Mouse (Mus musculus): Measurements from ENCODE around the gene Sema3g. TPM values are rescaled to one million over a fixed set of nuclear protein-coding genes. Genes with fewer than 3 reads are reported as not detected.

Gene Sema3g
- polyA plus RNA-seq, 1 experiment from 2014 or later, result 0.90 TPM

DNA sequence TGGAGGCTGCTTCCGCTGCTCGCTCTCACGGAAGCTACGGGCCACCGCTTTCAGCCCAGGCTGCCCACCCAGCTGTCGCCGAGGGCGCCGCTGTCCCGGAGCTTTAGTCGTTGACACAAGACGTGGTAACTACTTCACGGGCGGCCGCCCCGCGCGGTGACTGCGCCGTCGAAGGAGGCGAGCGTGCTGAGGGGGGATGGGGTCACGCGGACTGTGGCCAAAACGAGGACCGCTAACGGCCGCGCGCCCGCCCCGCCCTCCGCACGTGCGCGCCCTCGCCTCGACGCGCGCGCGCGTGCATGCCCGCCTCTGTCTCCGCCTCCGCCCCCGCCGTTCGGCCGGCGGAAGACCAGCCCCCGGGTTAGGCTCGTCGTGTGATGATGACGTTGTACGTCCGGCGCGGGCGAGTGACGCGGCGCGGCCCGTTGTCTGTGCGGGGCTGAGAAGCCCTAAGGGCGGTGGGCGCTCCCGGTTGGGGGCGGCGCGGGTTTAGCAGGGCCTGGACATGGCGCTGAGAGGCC lies 33.5 kb downstream of the Sema3g start, which contains the start of the genes Phf7 and Bap1:
TSS of gene Phf7 (minus strand) at position 234 of the 521 bp plus-strand sequence.
TSS of gene Bap1 (plus strand) at position 367 of the 521 bp plus-strand sequence.
- peak; percentile 93 for ATAC-seq (ENCODE audit: insufficient read depth, low FRiP score)
- peak within 1 kb of the TSS; percentile 94 for H3K27ac ChIP-seq (ENCODE audit: low read length)
- peak within 1 kb of the TSS; percentile 95 for H3K9ac ChIP-seq (ENCODE audit: low read length)
- H3K9me3 ChIP-seq (replicated peaks; ENCODE audit: control insufficient read depth, low read length), result no peaks in the 10 kb centered on the region
- peaks cover 4% of the 10 kb centered on the region; the same call in 1 of the 2 replicates for H3K36me3 ChIP-seq (ENCODE audit: control insufficient read depth, insufficient read depth, low read length)
- H3K4me1 ChIP-seq (ENCODE audit: control insufficient read depth, insufficient read depth, low read length), result peaks cover 13% of the 10 kb centered on the region; the same call in 1 of the 2 replicates
- peak within 1 kb of the TSS; percentile 75 for H3K4me2 ChIP-seq (ENCODE audit: low read depth, low read length)
- peak within 1 kb of the TSS; percentile 71 for H3K4me3 ChIP-seq (replicated peaks; ENCODE audit: low read length)
- WGBS, result under 1% methylated on average over 75 of the region's 75 CpGs
- no peaks in the 10 kb centered on the region for H3K27me3 ChIP-seq (ENCODE audit: control insufficient read depth, insufficient read depth, low read length)

DNA sequence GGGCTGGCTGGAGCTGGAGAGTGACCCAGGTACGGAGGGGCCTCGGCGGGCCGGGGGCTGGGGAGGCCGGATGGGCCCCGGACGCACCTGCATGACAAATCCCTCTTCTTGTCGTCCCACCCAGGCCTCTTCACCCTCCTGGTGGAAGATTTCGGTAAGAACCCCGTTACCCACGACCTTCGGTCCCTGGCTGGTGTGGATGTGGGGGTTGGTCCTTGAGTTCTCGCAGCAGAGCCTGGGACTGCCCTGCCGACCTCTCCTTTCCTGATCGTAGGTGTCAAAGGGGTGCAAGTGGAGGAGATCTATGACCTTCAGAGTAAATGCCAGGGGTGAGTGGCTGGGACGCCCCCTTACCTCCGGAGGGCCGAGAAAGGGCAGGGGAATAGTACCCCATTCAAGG lies 34.0 kb downstream of the Sema3g start:
- H3K4me1 ChIP-seq (ENCODE audit: control insufficient read depth, insufficient read depth, low read length), result peaks cover 13% of the 10 kb centered on the region; the same call in 1 of the 2 replicates
- H3K4me3 ChIP-seq (replicated peaks; ENCODE audit: low read length), result peak overlapping the region; percentile 71
- peak overlapping the region; percentile 74 for H3K4me2 ChIP-seq (ENCODE audit: low read depth, low read length)
- no peaks in the 10 kb centered on the region for H3K27me3 ChIP-seq (ENCODE audit: control insufficient read depth, insufficient read depth, low read length)
- no peaks in the 10 kb centered on the region for H3K9me3 ChIP-seq (replicated peaks; ENCODE audit: control insufficient read depth, low read length)
- peak; percentile 26; the same call in 1 of the 2 replicates for ATAC-seq (ENCODE audit: insufficient read depth, low FRiP score)
- peak overlapping the region; percentile 95 for H3K9ac ChIP-seq (ENCODE audit: low read length)
- WGBS, result 2% methylated on average over 18 of the region's 18 CpGs
- H3K27ac ChIP-seq (ENCODE audit: low read length), result peak overlapping the region; percentile 42; the same call in 1 of the 2 replicates
- peaks cover 4% of the 10 kb centered on the region; the same call in 1 of the 2 replicates for H3K36me3 ChIP-seq (ENCODE audit: control insufficient read depth, insufficient read depth, low read length)

DNA sequence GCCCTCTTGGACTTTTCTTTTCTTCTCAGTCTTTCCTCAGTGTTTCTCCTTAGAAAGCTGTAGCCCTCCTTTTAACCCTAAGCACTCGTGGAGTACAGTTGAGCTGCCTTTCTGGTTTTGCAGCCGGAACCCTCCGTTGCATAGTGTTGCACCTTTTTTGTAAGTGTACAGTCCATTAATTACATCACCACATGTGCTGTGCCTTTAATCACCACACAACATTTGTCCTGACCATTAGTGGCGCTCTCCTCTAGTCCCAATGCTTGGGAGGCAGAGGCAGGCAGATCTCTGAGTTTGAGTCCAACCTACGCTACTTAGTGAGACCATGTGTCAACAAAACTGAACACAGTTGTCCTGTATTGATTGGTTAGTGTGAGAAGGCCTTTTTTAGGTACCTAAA lies 34.4 kb downstream of the Sema3g start:
- H3K9ac ChIP-seq (ENCODE audit: low read length), result peak overlapping the region; percentile 95

DNA sequence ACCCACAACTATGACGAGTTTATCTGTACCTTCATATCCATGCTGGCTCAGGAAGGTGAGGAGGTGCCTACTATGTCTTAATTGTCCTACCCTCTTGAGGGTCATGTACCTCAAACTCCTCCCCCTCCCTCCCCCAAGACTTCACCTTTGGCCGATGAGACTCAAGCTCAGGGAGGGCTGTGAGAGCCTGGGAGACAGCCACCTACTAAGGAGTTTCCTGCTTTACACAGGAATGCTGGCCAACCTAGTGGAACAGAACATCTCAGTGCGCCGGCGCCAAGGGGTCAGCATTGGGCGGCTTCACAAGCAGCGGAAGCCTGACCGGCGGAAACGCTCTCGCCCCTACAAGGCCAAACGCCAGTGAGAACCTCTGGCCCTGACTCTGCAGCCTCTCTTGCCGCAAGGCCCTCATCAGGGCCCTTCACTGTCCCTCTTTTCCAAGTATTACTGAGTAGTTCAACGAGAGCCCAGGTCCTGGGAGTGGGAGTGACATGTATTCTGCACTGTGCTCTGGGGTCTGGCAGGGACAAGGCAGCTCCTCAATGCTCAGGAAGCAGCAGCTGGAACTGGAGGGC lies 40.9 kb downstream of the Sema3g start:
- Histone ChIP-seq H3K4me2 (ENCODE audit: low read depth, low read length) (no peak overlapping the region), H3K4me1 (ENCODE audit: control insufficient read depth, insufficient read depth, low read length) (no peaks in the 10 kb centered on the region), H3K27me3 (ENCODE audit: control insufficient read depth, insufficient read depth, low read length) (no peaks in the 10 kb centered on the region), H3K27ac (ENCODE audit: low read length) (no peak overlapping the region), H3K9me3 (replicated peaks; ENCODE audit: control insufficient read depth, low read length) (no peaks in the 10 kb centered on the region), H3K4me3 (replicated peaks; ENCODE audit: low read length) (no peak overlapping the region), H3K9ac (ENCODE audit: low read length) (no peak overlapping the region), H3K36me3 (ENCODE audit: control insufficient read depth, insufficient read depth, low read length) (peaks cover 32% of the 10 kb centered on the region)
- no peak for ATAC-seq (ENCODE audit: insufficient read depth, low FRiP score)
- 94% methylated on average over 14 of the region's 14 CpGs for WGBS

More for the DNA sequence above, 34.4 kb downstream of the Sema3g start:
- WGBS, result 79% methylated on average over 5 of the region's 5 CpGs
- Histone ChIP-seq H3K27ac (ENCODE audit: low read length) (no peak overlapping the region), H3K27me3 (ENCODE audit: control insufficient read depth, insufficient read depth, low read length) (no peaks in the 10 kb centered on the region), H3K4me1 (ENCODE audit: control insufficient read depth, insufficient read depth, low read length) (peaks cover 13% of the 10 kb centered on the region; the same call in 1 of the 2 replicates), H3K9me3 (replicated peaks; ENCODE audit: control insufficient read depth, low read length) (no peaks in the 10 kb centered on the region), H3K4me2 (ENCODE audit: low read depth, low read length) (peak overlapping the region; percentile 74), H3K4me3 (replicated peaks; ENCODE audit: low read length) (peak overlapping the region; percentile 71), H3K36me3 (ENCODE audit: control insufficient read depth, insufficient read depth, low read length) (peaks cover 8% of the 10 kb centered on the region; the same call in 1 of the 2 replicates)
- no peak for ATAC-seq (ENCODE audit: insufficient read depth, low FRiP score)

DNA sequence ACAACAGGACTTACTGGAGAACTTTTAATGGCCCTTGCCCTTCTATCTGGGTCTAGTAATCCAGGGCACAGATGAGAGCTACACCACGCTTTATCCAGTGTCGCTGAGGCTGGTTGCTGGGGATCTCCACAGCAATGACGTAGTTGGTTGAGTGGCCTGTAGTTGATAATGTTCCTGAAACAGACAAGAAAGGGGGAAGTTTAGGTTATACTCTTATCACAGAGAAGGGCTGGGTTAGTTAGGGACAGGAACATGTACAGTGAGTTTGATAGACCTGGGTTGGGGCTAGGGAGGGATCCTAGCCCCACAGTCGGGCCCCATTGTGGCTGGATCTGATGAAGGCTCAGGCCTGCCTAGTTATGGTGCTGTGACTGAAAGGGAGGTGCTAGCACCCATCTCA lies 42.7 kb downstream of the Sema3g start:
- WGBS, result 89% methylated on average over 4 of the region's 4 CpGs
- ATAC-seq (ENCODE audit: insufficient read depth, low FRiP score), result no peak

DNA sequence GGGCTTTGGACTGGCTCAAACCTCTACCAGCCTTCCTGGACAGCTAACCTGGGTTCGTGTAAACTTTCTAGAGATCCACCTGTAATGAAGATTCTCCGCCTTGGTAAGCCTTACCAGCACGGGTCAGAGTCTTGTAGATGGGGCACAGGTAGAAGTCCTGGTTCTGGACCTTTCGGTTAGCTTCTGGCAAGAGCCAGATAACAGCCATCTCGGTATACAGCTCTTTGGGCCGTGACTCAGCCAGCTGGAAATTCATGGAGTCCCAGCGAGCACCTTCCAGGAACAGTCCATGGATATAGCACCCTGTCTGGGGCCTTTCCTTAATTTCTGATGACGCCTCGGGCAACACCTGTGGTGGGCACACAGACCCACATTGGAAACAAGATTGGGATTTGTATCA lies 43.3 kb downstream of the Sema3g start:
- Histone ChIP-seq H3K4me2 (ENCODE audit: low read depth, low read length) (no peak overlapping the region), H3K9me3 (replicated peaks; ENCODE audit: control insufficient read depth, low read length) (no peaks in the 10 kb centered on the region), H3K27me3 (ENCODE audit: control insufficient read depth, insufficient read depth, low read length) (no peaks in the 10 kb centered on the region), H3K9ac (ENCODE audit: low read length) (no peak overlapping the region), H3K4me1 (ENCODE audit: control insufficient read depth, insufficient read depth, low read length) (no peaks in the 10 kb centered on the region), H3K4me3 (replicated peaks; ENCODE audit: low read length) (no peak overlapping the region), H3K27ac (ENCODE audit: low read length) (no peak overlapping the region), H3K36me3 (ENCODE audit: control insufficient read depth, insufficient read depth, low read length) (peaks cover 28% of the 10 kb centered on the region)
- WGBS, result 87% methylated on average over 9 of the region's 9 CpGs
- no peak for ATAC-seq (ENCODE audit: insufficient read depth, low FRiP score)

More for the DNA sequence above, 42.7 kb downstream of the Sema3g start:
- H3K9me3 ChIP-seq (replicated peaks; ENCODE audit: control insufficient read depth, low read length), result no peaks in the 10 kb centered on the region
- H3K27ac ChIP-seq (ENCODE audit: low read length), result no peak overlapping the region
- H3K4me2 ChIP-seq (ENCODE audit: low read depth, low read length), result no peak overlapping the region
- no peaks in the 10 kb centered on the region for H3K27me3 ChIP-seq (ENCODE audit: control insufficient read depth, insufficient read depth, low read length)
- peaks cover 28% of the 10 kb centered on the region for H3K36me3 ChIP-seq (ENCODE audit: control insufficient read depth, insufficient read depth, low read length)
- no peak overlapping the region for H3K9ac ChIP-seq (ENCODE audit: low read length)
- H3K4me3 ChIP-seq (replicated peaks; ENCODE audit: low read length), result no peak overlapping the region
- H3K4me1 ChIP-seq (ENCODE audit: control insufficient read depth, insufficient read depth, low read length), result no peaks in the 10 kb centered on the region

DNA sequence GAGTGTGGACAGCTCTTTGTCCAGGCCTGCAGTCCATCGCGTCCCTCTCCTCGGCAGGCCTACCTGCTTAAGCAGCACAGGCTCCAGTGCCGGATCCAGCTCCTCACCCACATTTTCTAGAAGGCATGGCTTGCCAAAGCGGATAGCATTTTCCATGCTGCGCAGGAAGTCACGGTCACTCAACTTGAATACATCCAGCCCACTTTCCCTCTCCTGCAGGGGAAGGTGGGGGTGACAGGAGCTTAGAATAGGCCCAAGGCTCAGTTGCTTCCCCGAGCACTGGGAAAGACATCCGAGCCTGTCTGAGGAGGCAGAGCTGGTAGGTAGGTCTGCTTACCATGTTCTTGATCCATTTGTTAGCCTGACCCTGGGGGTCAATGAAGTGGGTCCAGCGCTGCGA lies 50.0 kb downstream of the Sema3g start:
- 81% methylated on average over 11 of the region's 11 CpGs for WGBS
- Histone ChIP-seq H3K4me1 (ENCODE audit: control insufficient read depth, insufficient read depth, low read length) (no peaks in the 10 kb centered on the region; the same call in 1 of the 2 replicates), H3K27me3 (ENCODE audit: control insufficient read depth, insufficient read depth, low read length) (no peaks in the 10 kb centered on the region)

DNA sequence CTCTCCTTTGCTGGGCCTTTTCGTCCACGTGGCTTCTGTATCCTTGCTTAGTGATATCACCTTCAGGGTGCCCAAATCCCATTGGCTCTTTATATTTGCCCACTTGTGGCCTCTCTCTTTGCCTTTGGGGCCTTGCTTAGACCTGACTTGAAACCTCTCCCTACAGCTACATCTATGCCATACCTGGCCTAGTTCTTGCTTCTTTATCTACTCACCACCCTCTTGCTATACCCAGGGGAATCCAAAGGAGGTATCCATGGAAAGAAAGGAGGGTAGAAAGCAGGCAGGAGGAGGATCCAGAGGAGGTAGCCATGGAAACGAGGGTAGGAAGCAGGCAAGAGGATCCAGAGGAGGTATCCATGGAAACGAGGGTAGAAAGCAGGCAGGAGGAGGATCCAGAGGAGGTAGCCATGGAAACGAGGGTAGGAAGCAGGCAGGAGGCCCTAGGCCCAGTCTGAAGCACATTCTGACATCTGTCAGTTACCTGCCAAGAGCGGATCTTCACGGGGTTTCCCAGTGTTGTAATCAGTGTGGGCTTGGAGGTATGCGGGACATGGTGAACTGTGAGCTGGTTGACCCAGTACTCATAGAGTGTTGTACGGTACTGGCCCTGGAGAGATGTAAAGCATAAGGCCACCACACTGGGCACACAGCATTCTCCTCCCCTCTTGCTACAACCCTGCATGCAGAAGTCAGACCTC lies 50.8 kb downstream of the Sema3g start:
- Histone ChIP-seq H3K9me3 (replicated peaks; ENCODE audit: control insufficient read depth, low read length) (no peaks in the 10 kb centered on the region), H3K9ac (ENCODE audit: low read length) (peak overlapping the region; percentile 69), H3K36me3 (ENCODE audit: control insufficient read depth, insufficient read depth, low read length) (no peaks in the 10 kb centered on the region), H3K4me2 (ENCODE audit: low read depth, low read length) (peak overlapping the region; percentile 71), H3K27me3 (ENCODE audit: control insufficient read depth, insufficient read depth, low read length) (no peaks in the 10 kb centered on the region), H3K4me3 (replicated peaks; ENCODE audit: low read length) (peak overlapping the region; percentile 49; the same call in 1 of the 2 replicates), H3K27ac (ENCODE audit: low read length) (no peak overlapping the region), H3K4me1 (ENCODE audit: control insufficient read depth, insufficient read depth, low read length) (no peaks in the 10 kb centered on the region; the same call in 1 of the 2 replicates)
- WGBS, result 73% methylated on average over 9 of the region's 9 CpGs
- no peak for ATAC-seq (ENCODE audit: insufficient read depth, low FRiP score)

More for the DNA sequence above, 50.0 kb downstream of the Sema3g start:
- H3K36me3 ChIP-seq (ENCODE audit: control insufficient read depth, insufficient read depth, low read length), result no peaks in the 10 kb centered on the region
- no peak overlapping the region for H3K9ac ChIP-seq (ENCODE audit: low read length)
- H3K9me3 ChIP-seq (replicated peaks; ENCODE audit: control insufficient read depth, low read length), result no peaks in the 10 kb centered on the region
- no peak overlapping the region for H3K27ac ChIP-seq (ENCODE audit: low read length)
- no peak for ATAC-seq (ENCODE audit: insufficient read depth, low FRiP score)
- H3K4me2 ChIP-seq (ENCODE audit: low read depth, low read length), result no peak overlapping the region
- H3K4me3 ChIP-seq (replicated peaks; ENCODE audit: low read length), result no peak overlapping the region
